Mouse (Mus musculus) limb, embryonic 12.5 days (tissue): ENCODE data around the gene Epor. TPM values are rescaled to one million over a fixed set of nuclear protein-coding genes. Genes with fewer than 3 reads are reported as not detected.

Experiments
- ATAC-seq: fragments of 200-750 bp; cut with Nextera tagmentation; 2 replicates; pipeline ENCODE4 v1.8.0; 2017; ENCODE audit warnings: low read depth, moderate TSS enrichment; ENCODE audit not compliant: insufficient number of reproducible peaks, insufficient read depth, low FRiP score, low TSS enrichment
- H3K27ac ChIP-seq: fragments of 300-500 bp; sonication (generic); 2 replicates; pipeline ENCODE4 v1.5.1; 2016; ENCODE audit warnings: mild to moderate bottlenecking, moderate library complexity
- H3K27me3 ChIP-seq: fragments of 300-500 bp; sonication (generic); 2 replicates; pipeline ENCODE4 v1.6.1; 2016; ENCODE audit warnings: mild to moderate bottlenecking, moderate library complexity
- H3K36me3 ChIP-seq: fragments of 300-500 bp; sonication (generic); 2 replicates; pipeline ENCODE4 v1.6.1; 2016; ENCODE audit warnings: mild to moderate bottlenecking, moderate library complexity
- H3K4me1 ChIP-seq: fragments of 300-500 bp; sonication (generic); replicated peaks from 2 replicates; pipeline ENCODE4 v1.6.1; 2016
- H3K4me2 ChIP-seq: fragments of 300-500 bp; sonication (generic); 2 replicates; pipeline ENCODE4 v1.6.1; 2016; ENCODE audit warnings: mild to moderate bottlenecking, moderate library complexity
- H3K4me3 ChIP-seq: fragments of 300-500 bp; sonication (generic); replicated peaks from 2 replicates; pipeline ENCODE4 v1.5.1; 2016; ENCODE audit warnings: mild to moderate bottlenecking
- H3K9ac ChIP-seq: fragments of 300-500 bp; sonication (generic); replicated peaks from 2 replicates; pipeline ENCODE4 v1.6.1; 2016; ENCODE audit warnings: mild to moderate bottlenecking, moderate library complexity
- H3K9me3 ChIP-seq: fragments of 300-500 bp; sonication (generic); 2 replicates; pipeline ENCODE4 v1.6.1; 2016; ENCODE audit warnings: mild to moderate bottlenecking, moderate library complexity
- WGBS: fragments of 180-500 bp; shearing (Covaris S2); methylation state at CpG from one replicate; pipeline ENCODE4 v1.1.7; 2016; 5-methylcytosine and 5-hydroxymethylcytosine counted together
- polyA plus RNA-seq: library from polyadenylated mRNA; unstranded; fragments of >200 nt; fragmentation: Nextera tagmentation; extraction: Ambion mirVana; gene quantifications from 2 replicates; pipeline ENCODE4 v1.2.1, GENCODE M21; 2016

The Epor gene
- polyA plus RNA-seq, 1 experiment from 2014 or later: 6.9 TPM

- no peak for ATAC-seq
- Histone ChIP-seq H3K36me3 (no peaks in the 10 kb centered on the region), H3K4me2 (no peak overlapping the region), H3K9me3 (no peaks in the 10 kb centered on the region), H3K9ac (no peak overlapping the region), H3K27me3 (peaks cover 27% of the 10 kb centered on the region), H3K27ac (no peak overlapping the region), H3K4me3 (no peak overlapping the region), H3K4me1 (peaks cover 14% of the 10 kb centered on the region)
- WGBS: 78% methylated on average over 3 of the region's 3 CpGs
These were observed 11.3 kb downstream of the Epor start for GRCm38 (mm10) chr9:21951977-21952376.

GRCm38 (mm10) chr9:21950322-21950721, 13.0 kb downstream of the Epor start:
- Histone ChIP-seq H3K36me3 (no peaks in the 10 kb centered on the region), H3K9me3 (no peaks in the 10 kb centered on the region), H3K9ac (no peak overlapping the region), H3K4me3 (no peak overlapping the region), H3K27me3 (peaks cover 43% of the 10 kb centered on the region), H3K4me2 (no peak overlapping the region), H3K27ac (no peak overlapping the region), H3K4me1 (peaks cover 8% of the 10 kb centered on the region)
- no peak for ATAC-seq
- WGBS: 17% methylated on average over 11 of the region's 11 CpGs

GRCm38 (mm10) chr9:21948790-21949189, 14.5 kb downstream of the Epor start:
- Histone ChIP-seq H3K4me1 (peaks cover 8% of the 10 kb centered on the region), H3K9me3 (no peaks in the 10 kb centered on the region), H3K27me3 (peaks cover 57% of the 10 kb centered on the region), H3K36me3 (no peaks in the 10 kb centered on the region), H3K27ac (no peak overlapping the region), H3K4me2 (no peak overlapping the region), H3K4me3 (no peak overlapping the region), H3K9ac (no peak overlapping the region)
- 68% methylated on average over 6 of the region's 6 CpGs for WGBS
- no peak for ATAC-seq

GRCm38 (mm10) chr9:21948146-21948545, 15.2 kb downstream of the Epor start:
- Histone ChIP-seq H3K4me3 (no peak overlapping the region), H3K27me3 (peaks cover 63% of the 10 kb centered on the region), H3K9ac (no peak overlapping the region), H3K36me3 (no peaks in the 10 kb centered on the region), H3K4me2 (no peak overlapping the region), H3K27ac (no peak overlapping the region), H3K4me1 (peaks cover 8% of the 10 kb centered on the region), H3K9me3 (no peaks in the 10 kb centered on the region)
- WGBS: 49% methylated on average over 8 of the region's 8 CpGs
- no peak for ATAC-seq

GRCm38 (mm10) chr9:21947540-21948130, 15.7 kb downstream of the Epor start:
- Histone ChIP-seq H3K4me2 (peak overlapping the region; percentile 39), H3K27me3 (peaks cover 65% of the 10 kb centered on the region), H3K4me3 (no peak overlapping the region; the same call in 1 of the 2 replicates), H3K27ac (no peak overlapping the region), H3K9me3 (no peaks in the 10 kb centered on the region), H3K36me3 (no peaks in the 10 kb centered on the region), H3K4me1 (peaks cover 8% of the 10 kb centered on the region), H3K9ac (no peak overlapping the region)
- no peak for ATAC-seq
- WGBS: 4% methylated on average over 28 of the region's 28 CpGs

GRCm38 (mm10) chr9:21944267-21944666, 19.0 kb downstream of the Epor start:
- H3K27ac ChIP-seq: no peak overlapping the region
- no peaks in the 10 kb centered on the region for H3K9me3 ChIP-seq
- peaks cover 61% of the 10 kb centered on the region for H3K27me3 ChIP-seq
- H3K4me1 ChIP-seq: peaks cover 8% of the 10 kb centered on the region
- H3K4me3 ChIP-seq: no peak overlapping the region
- H3K9ac ChIP-seq: no peak overlapping the region
- peak overlapping the region; percentile 35; the same call in 1 of the 2 replicates for H3K4me2 ChIP-seq
- 14% methylated on average over 23 of the region's 23 CpGs for WGBS
- ATAC-seq: no peak
- H3K36me3 ChIP-seq: peaks cover 3% of the 10 kb centered on the region; the same call in 1 of the 2 replicates

GRCm38 (mm10) chr9:21943638-21944037, 19.7 kb downstream of the Epor start:
- Histone ChIP-seq H3K27ac (no peak overlapping the region), H3K9me3 (no peaks in the 10 kb centered on the region), H3K4me3 (no peak overlapping the region), H3K4me1 (peaks cover 8% of the 10 kb centered on the region), H3K4me2 (no peak overlapping the region), H3K36me3 (peaks cover 3% of the 10 kb centered on the region; the same call in 1 of the 2 replicates), H3K27me3 (peaks cover 54% of the 10 kb centered on the region), H3K9ac (no peak overlapping the region)
- no peak for ATAC-seq
- WGBS: 40% methylated on average over 12 of the region's 12 CpGs

GRCm38 (mm10) chr9:21943046-21943445, 20.3 kb downstream of the Epor start:
- Histone ChIP-seq H3K27ac (no peak overlapping the region), H3K4me2 (no peak overlapping the region), H3K4me1 (peaks cover 8% of the 10 kb centered on the region), H3K9ac (no peak overlapping the region), H3K36me3 (peaks cover 3% of the 10 kb centered on the region; the same call in 1 of the 2 replicates), H3K4me3 (no peak overlapping the region), H3K27me3 (peaks cover 48% of the 10 kb centered on the region), H3K9me3 (no peaks in the 10 kb centered on the region)
- no peak for ATAC-seq
- 75% methylated on average over 12 of the region's 12 CpGs for WGBS

- ATAC-seq: no peak
- Histone ChIP-seq H3K4me2 (no peak overlapping the region), H3K36me3 (peaks cover 3% of the 10 kb centered on the region; the same call in 1 of the 2 replicates), H3K4me3 (no peak overlapping the region), H3K27me3 (peaks cover 4% of the 10 kb centered on the region), H3K9me3 (no peaks in the 10 kb centered on the region), H3K9ac (no peak overlapping the region), H3K27ac (no peak overlapping the region), H3K4me1 (no peaks in the 10 kb centered on the region; the same call in 1 of the 2 replicates)
- 86% methylated on average over 4 of the region's 4 CpGs for WGBS
These were observed 25.0 kb downstream of the Epor start for GRCm38 (mm10) chr9:21938234-21938855.

GRCm38 (mm10) chr9:21937711-21938175, 25.6 kb downstream of the Epor start:
- Histone ChIP-seq H3K4me1 (no peaks in the 10 kb centered on the region; the same call in 1 of the 2 replicates), H3K36me3 (peaks cover 3% of the 10 kb centered on the region; the same call in 1 of the 2 replicates), H3K9me3 (no peaks in the 10 kb centered on the region), H3K27me3 (peaks cover 3% of the 10 kb centered on the region; the same call in 1 of the 2 replicates), H3K4me2 (peak overlapping the region; percentile 68), H3K9ac (peak overlapping the region; percentile 63; the same call in 1 of the 2 replicates), H3K27ac (no peak overlapping the region), H3K4me3 (peak overlapping the region; percentile 52)
- WGBS: 80% methylated on average over 4 of the region's 4 CpGs
- ATAC-seq: no peak

- H3K27me3 ChIP-seq: peaks cover 5% of the 10 kb centered on the region; the same call in 1 of the 2 replicates
- no peaks in the 10 kb centered on the region for H3K9me3 ChIP-seq
- peak within 1 kb of the TSS; percentile 63 for H3K9ac ChIP-seq
- H3K27ac ChIP-seq: no peak within 1 kb of the TSS
- WGBS: 3% methylated on average over 43 of the region's 43 CpGs
- H3K4me3 ChIP-seq: peak within 1 kb of the TSS; percentile 52
- H3K4me2 ChIP-seq: peak within 1 kb of the TSS; percentile 68
- peak; percentile 95 for ATAC-seq
- peaks cover 3% of the 10 kb centered on the region; the same call in 1 of the 2 replicates for H3K36me3 ChIP-seq
- H3K4me1 ChIP-seq: no peaks in the 10 kb centered on the region; the same call in 1 of the 2 replicates
These were observed 26.4 kb downstream of the Epor start, which contains the start of gene Plppr2 for GRCm38 (mm10) chr9:21936692-21937570. TSS of gene Plppr2 (plus strand) at chr9:21937033.
